Mouse (Mus musculus): Measurements from ENCODE around the gene Kcnk5. TPM values are rescaled to one million over a fixed set of nuclear protein-coding genes. Genes with fewer than 3 reads are reported as not detected.

Gene Kcnk5
- total RNA-seq, 2 experiments from 2014 or later: 0.25 to 0.38 TPM

DNA sequence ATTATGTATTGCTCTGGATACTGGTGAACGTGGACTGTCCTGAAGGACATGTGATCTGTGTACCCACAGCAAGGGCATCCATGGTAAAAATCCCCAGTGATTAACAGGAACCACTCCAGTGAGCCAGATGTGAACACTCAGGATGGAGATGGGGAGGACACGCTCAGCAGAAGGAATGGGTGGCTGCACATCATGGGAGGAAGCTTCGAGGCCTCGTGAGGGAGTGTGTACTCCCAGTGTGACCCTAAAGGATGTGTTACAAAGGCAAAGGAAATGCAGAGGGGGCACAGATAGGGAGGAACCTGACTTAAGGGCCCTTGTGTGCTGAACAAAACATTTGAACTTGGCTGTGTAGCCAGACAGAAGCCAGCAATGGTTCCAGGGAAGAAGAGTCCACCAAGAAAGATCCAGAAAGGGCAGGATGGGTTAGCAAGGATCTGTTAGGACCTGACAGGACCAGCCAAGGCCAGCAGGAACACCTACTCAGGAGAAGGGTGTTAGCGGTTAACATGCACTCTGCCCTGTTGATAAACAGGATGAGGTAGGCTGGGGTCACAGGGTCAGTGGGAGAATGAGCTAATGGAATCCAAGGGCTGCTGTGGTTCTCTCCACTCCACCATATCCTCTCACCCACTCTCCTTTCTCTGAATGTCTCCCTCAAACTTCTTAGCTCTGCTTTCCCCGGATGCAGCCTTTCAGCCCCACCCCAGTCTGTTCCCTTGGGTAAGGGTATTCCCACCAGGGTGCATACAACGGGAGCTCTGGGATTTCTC lies 68.2 kb downstream of the Kcnk5 start:
- no peak for DNase-seq

DNA sequence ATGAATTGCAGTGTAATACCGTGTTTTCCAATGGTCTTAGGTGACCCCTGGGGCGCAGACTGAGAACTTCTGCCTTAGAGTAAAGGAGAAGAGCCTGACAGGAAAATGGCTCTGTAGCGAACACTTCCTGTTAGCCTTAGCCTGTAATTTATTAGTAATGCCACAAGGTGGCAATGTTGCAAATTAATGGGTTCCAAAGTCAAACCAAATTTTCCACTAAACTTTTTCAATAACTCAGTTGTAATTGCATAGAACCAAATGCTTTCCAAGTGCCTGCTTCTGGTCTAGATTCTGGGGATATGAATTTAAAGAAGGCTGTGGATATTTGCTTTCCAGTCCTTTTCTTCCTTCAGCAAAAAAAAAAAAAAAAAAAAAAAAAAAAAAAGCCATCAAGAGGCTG lies 69.4 kb downstream of the Kcnk5 start:
- DNase-seq: no peak

DNA sequence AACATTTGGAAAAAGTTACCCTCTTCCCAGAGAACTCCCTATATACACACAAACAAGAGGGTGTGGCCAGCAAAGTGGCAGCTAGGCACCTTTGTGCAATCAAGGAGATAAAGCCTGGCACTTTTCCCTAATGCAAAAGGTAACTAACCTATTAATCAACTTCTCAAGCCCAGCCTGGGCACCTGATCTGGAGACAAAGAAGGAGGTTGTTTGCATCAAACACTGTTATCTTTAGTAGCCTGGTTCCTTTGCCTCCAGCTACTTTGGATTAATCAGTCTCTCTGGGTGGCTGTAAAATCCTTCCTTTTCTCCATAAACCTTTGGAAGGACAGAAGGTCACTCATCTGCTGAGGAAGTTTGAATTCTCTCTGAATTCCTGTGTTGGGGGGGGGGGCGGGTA lies 70.7 kb downstream of the Kcnk5 start:
- no peak for DNase-seq

DNA sequence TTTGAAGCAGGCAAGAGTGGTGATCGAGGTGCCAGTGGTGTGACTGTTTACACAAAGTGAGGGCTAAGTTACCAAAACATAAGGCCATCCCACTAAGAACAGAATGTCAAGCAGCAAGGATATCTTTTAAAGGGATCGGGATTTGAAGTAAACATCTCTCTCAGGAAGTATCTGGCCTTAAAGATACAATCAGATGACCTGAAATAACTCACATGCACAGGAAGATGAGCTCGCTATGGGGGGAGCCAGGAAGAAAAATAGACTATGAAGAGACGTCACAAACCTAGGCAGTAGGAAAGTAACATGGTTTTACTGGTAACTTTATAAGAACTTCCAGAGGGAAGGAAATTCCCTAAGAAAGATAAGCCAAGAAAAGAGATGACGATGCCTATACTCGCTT lies 75.3 kb downstream of the Kcnk5 start:
- no peak for DNase-seq

DNA sequence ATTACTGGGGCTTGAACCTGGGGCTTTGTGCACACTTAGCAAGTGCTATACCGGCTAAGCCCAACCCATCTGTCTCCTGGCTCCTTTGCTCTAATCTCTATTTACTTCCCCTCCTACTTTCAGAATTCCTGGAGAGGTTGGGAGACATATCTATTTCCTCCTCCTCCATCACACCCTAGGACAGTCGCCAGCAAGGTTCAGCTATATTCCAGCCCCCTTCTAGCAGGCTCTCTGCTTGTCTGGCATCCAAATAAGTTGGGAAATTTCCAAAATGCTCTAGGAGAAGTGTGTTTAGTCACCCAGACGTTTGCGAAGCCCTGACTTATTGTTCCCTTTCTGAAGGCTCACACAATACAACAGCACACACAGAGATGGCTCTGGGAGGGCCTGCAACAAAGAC lies 78.4 kb downstream of the Kcnk5 start:
- no peak for DNase-seq

DNA sequence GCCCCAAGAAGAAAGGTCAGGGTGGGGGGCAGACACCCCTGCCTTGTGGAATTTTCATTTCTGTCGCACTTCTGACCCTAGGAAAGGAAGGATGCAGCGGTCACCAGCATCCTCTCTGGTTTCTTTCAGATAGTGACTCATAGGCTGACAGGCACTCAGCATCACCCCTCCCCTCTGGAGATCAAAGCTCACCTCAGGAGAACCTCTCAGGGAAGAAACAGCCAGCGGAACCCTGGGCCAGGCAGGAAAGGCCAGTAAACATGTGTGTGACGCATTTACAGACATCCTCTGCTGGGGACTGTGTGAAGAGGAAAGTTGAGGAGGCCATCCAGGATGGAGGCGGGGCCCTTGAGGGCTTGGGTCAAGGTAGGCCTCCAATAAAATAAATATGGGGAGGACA lies 83.5 kb downstream of the Kcnk5 start:
- no peak for DNase-seq

DNA sequence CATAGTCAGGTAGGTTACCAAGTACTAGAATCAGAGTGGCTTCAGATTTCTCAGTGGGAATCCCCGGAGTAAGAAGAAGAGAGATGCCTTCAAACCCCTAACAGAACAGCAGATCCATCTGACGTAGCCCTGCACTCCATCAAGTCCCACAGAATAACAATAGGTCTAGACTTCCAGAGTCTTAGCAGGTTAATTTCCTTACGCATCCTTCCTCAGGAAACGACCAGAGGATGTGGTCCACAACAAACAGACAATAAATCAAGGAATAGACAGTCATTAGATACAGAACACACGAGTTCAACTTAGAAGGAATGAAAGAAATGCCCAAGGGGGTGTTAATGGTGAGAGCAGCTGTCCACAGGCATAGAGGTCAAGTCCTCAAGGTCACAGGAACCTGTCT lies 86.7 kb downstream of the Kcnk5 start:
- no peak for DNase-seq

DNA sequence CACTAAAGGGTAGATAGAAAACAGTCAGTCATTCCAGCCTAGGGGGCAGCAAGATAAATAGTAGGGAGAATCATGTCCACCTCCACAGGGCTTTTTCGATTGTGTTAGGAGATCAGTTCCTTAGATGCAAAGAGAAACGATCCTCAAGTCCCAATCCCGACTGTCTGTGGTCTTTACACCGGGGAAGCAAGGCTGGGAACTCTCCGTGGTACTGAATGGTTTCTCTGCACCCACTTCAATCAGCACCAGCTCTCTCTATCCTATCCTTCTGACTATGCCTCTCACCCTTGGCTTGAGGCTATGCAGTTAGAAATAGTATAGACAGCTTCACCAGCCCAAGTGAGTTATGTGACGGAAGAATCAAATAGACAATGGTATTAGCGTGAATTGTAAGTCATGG lies 88.1 kb downstream of the Kcnk5 start:
- DNase-seq: no peak

Other genes starting within 250 kb of the Kcnk5 start
- gene Gng2, start 204.2 kb downstream of the Kcnk5 start, total RNA-seq (2021): 100 to 1,000 TPM; 284 to 297 TPM
- 1 to 10 TPM; 6.0 to 6.2 TPM for gene Saysd1, start 43.3 kb downstream of the Kcnk5 start, total RNA-seq (2021)
- not detected for gene Kcnk16, start 87.4 kb upstream of the Kcnk5 start, total RNA-seq (2021)
- gene Nudt13, start 112.9 kb upstream of the Kcnk5 start, total RNA-seq (2021): 10 to 100 TPM; 21.7 to 22.9 TPM
- 10 to 100 TPM; 34.9 to 35.5 TPM for gene Ecd, start 166.3 kb upstream of the Kcnk5 start, total RNA-seq (2021)
- 10 to 100 TPM; 50.8 to 53.1 TPM for gene Fam149b, start 166.4 kb upstream of the Kcnk5 start, total RNA-seq (2021)
- gene Dnajc9, start 207.1 kb upstream of the Kcnk5 start, total RNA-seq (2021): 10 to 100 TPM; 24.8 to 25.0 TPM
- gene Mrps16, start 211.8 kb upstream of the Kcnk5 start, total RNA-seq (2021): 10 to 100 TPM; 34.0 to 37.4 TPM

All from layer of hippocampus, postnatal 36 days (tissue).